Mouse (Mus musculus): ENCODE measurements around the gene Ddx23. TPM values are rescaled to one million over a fixed set of nuclear protein-coding genes. Genes with fewer than 3 reads are reported as not detected.
A peak's percentile ranks its signal among the peaks of the same experiment; 100 is the strongest.

Ddx23 gene
- 17.8 and 19.7 TPM in 2 replicates for polyA plus RNA-seq (2015; fragmentation: Nextera tagmentation; extraction: Ambion mirVana)

DNA sequence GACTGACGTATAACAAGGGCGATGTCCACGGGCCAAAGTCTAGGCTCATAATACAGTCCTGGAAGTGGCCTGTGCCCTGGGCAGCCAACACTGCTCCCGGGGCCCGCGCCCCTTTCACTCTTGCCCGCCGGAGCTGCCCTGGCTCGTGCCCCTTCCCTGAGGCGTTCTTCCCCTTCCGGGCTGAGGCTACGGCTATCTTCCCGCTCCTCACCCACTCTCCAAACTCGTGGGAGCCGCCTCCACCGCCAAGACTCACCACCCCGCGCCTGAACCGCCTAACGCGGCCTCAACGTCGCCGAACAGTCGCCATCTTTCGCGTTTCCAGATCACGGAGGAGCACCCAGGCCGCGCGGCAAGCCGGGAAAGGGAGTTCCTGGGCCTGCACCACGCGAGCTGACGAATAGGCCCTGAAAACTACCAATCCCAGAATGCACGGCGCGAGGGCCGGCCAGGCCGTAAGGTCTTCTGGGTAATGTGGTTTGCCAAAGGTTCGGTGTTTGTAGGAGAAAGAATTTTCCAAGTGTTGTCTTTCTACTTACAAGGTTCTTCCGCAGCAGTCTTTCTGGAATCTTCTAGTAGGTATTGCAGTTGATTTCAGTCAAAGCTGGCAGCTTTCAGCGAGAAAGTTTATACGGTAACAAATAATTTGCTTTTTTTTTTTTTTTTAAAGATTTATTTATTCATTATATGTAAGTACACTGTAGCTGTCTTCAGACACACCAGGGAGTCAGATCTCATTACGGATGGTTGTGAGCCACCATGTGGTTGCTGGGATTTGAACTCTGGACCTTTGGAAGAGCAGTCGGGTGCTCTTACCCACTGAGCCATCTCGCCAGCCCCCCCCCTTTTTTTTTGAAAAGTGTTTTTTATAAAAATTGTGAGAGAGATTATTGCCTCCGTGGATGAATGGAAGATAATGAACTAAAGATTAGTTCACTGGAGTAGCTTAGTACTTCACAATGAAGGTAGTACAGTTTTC, at the start of gene Ddx23:
TSS of gene Ddx23 (minus strand) at position 328 of the 979 bp plus-strand sequence.
- no peaks in the 10 kb centered on the region for H3K9me3 ChIP-seq (ENCODE audit: control insufficient read depth, low read length)
- peaks cover 6% of the 10 kb centered on the region for H3K4me1 ChIP-seq (ENCODE audit: control insufficient read depth, insufficient read depth, low read depth, low read length)
- H3K27me3 ChIP-seq (replicated peaks; ENCODE audit: control insufficient read depth, insufficient read depth, low read length), result no peaks in the 10 kb centered on the region
- peak within 1 kb of the TSS; percentile 92 for H3K27ac ChIP-seq (ENCODE audit: low read depth, low read length)
- peak within 1 kb of the TSS; percentile 91 for H3K4me3 ChIP-seq (ENCODE audit: low read length)
- H3K4me2 ChIP-seq (ENCODE audit: low read length), result peak within 1 kb of the TSS; percentile 79
- WGBS, result 5% methylated on average over 47 of the region's 48 CpGs
- peaks cover 11% of the 10 kb centered on the region for H3K36me3 ChIP-seq (ENCODE audit: control insufficient read depth, insufficient read depth, low read length)
- ATAC-seq, result peak; percentile 97
- H3K9ac ChIP-seq (ENCODE audit: low read depth, low read length), result peak within 1 kb of the TSS; percentile 96

DNA sequence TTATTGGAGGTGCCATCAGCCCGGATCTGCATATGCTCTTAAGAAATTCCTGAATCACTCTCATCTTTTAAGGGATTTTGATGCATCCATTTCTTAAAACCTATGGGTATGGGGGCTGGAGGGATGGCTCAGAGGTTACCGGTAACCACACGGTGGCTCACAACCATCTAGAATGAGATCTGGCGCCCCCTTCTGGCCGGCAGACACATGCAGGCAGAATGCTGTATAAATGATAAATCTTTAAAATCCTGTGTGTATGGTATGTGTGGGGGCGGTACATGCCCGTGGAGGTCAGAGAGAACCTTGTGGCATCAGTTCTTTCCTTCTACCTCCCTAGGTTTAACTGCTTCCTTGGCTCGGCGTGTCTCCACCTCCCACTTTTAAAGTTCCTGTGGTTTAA, 47.7 kb upstream of the Ddx23 start:
- H3K27me3 ChIP-seq (replicated peaks; ENCODE audit: control insufficient read depth, insufficient read depth, low read length), result peaks cover 2% of the 10 kb centered on the region; the same call in 1 of the 2 replicates
- H3K27ac ChIP-seq (ENCODE audit: low read depth, low read length), result no peak overlapping the region
- ATAC-seq, result no peak
- H3K9ac ChIP-seq (ENCODE audit: low read depth, low read length), result no peak overlapping the region
- no peaks in the 10 kb centered on the region for H3K36me3 ChIP-seq (ENCODE audit: control insufficient read depth, insufficient read depth, low read length)
- H3K9me3 ChIP-seq (ENCODE audit: control insufficient read depth, low read length), result no peaks in the 10 kb centered on the region
- peaks cover 4% of the 10 kb centered on the region; the same call in 1 of the 2 replicates for H3K4me1 ChIP-seq (ENCODE audit: control insufficient read depth, insufficient read depth, low read depth, low read length)
- no peak overlapping the region for H3K4me2 ChIP-seq (ENCODE audit: low read length)
- 16% methylated on average over 9 of the region's 9 CpGs for WGBS
- no peak overlapping the region for H3K4me3 ChIP-seq (ENCODE audit: low read length)

DNA sequence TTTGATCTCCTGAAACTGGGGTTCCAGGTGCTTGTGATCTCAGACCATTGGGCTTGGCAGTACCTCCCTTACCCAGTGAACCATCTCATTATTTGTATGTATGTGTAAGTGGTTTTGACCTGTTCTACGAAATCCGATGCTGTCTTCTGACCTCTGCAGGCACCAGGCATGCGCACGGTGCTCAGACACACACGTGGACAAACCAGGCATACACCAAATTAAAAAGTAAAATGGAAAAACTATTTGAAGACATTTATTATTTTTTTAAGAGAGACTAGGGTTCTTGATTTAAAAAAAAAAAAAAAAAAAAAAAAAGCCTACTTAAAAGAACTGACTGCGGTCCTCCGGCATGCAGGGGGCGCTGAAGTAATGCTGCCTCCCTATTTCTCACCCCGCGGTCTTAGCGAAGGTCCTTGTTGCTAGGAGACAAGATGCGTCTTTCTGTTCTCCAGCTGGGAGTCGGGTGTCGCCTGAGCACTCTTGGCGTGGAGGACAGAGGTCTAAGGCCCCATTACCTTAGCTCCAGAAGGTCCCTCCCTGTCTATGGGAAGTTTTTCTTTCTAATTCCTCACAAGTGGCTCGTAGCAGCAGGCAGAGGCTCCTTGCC, 45.2 kb upstream of the Ddx23 start, which contains the start of gene Ccdc65:
TSS of gene Ccdc65 (plus strand) at position 442 of the 607 bp plus-strand sequence.
- ATAC-seq, result peak; percentile 83
- no peaks in the 10 kb centered on the region for H3K36me3 ChIP-seq (ENCODE audit: control insufficient read depth, insufficient read depth, low read length)
- no peak within 1 kb of the TSS for H3K27ac ChIP-seq (ENCODE audit: low read depth, low read length)
- peak within 1 kb of the TSS; percentile 47 for H3K4me3 ChIP-seq (ENCODE audit: low read length)
- peaks cover 3% of the 10 kb centered on the region for H3K27me3 ChIP-seq (replicated peaks; ENCODE audit: control insufficient read depth, insufficient read depth, low read length)
- peak within 1 kb of the TSS; percentile 55 for H3K9ac ChIP-seq (ENCODE audit: low read depth, low read length)
- H3K4me2 ChIP-seq (ENCODE audit: low read length), result peak within 1 kb of the TSS; percentile 63
- peaks cover 4% of the 10 kb centered on the region; the same call in 1 of the 2 replicates for H3K4me1 ChIP-seq (ENCODE audit: control insufficient read depth, insufficient read depth, low read depth, low read length)
- no peaks in the 10 kb centered on the region for H3K9me3 ChIP-seq (ENCODE audit: control insufficient read depth, low read length)
- 20% methylated on average over 16 of the region's 16 CpGs for WGBS

DNA sequence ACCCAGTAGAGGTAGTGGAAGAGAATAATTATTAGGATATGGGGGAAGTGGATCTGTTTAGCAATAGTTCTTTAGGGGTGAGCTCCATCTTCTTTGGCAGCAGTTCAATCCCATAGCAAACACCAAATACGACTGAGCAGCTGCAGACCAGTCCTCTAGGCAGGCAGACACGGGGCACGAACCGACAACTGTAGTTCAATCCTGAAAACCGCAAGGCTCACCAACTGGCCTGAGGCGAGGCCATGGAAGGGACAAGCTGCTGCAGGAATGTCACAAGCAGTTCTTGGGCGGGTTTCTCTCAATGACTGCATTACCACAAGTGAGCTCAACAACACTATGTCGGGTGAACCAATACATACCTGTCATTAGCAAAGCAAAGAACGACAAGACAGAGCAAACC, 41.6 kb upstream of the Ddx23 start:
- Histone ChIP-seq H3K4me2 (ENCODE audit: low read length) (no peak overlapping the region), H3K4me3 (ENCODE audit: low read length) (no peak overlapping the region), H3K27ac (ENCODE audit: low read depth, low read length) (no peak overlapping the region), H3K4me1 (ENCODE audit: control insufficient read depth, insufficient read depth, low read depth, low read length) (peaks cover 4% of the 10 kb centered on the region; the same call in 1 of the 2 replicates), H3K9ac (ENCODE audit: low read depth, low read length) (no peak overlapping the region), H3K27me3 (replicated peaks; ENCODE audit: control insufficient read depth, insufficient read depth, low read length) (peaks cover 16% of the 10 kb centered on the region), H3K36me3 (ENCODE audit: control insufficient read depth, insufficient read depth, low read length) (no peaks in the 10 kb centered on the region), H3K9me3 (ENCODE audit: control insufficient read depth, low read length) (no peaks in the 10 kb centered on the region)
- WGBS, result 58% methylated on average over 9 of the region's 9 CpGs
- no peak for ATAC-seq

DNA sequence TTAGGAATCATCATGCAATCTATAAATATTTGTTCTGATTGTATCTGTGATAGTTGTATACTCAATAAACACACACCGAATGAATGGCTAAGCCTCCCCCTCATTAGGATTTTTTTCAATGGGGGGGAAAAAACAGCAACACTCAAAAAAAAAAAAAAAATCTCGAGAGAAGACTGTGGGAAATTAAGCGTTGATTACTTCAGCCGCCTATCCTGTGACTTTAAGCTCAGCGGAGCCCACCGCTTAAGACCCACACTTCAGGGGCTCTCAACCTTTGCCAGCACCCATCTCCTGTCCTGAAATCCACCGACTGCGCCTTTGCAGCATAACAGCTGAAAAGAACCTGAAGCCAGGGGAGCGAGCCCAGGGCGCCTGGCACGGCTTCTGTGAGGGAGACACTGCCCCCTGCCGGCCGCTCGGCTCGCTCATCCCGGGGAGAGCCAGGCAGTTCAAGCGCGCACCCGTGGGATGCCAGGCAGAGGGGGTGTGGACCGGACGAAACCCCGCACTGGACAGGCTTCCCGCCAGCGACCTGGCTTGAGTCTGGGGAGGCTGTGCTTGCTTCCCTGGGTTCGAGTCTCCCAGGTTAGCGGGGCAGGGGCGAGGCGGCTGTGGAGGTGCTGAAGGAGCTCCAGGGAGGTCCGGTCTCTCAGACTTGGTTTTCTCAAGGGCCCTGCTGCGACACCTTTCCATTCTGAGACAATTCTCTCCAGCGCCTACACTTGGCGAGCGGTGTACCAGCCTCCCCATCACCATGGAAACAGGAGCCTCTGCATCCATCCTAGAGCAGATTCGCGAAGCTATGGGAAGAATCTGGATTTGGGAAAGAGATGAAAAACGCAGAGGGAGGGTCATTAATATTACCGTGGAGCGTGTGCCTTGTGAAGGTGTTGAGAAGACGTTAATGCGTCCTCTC, 36.8 kb upstream of the Ddx23 start:
- H3K9me3 ChIP-seq (ENCODE audit: control insufficient read depth, low read length), result no peaks in the 10 kb centered on the region
- peak overlapping the region; percentile 82 for H3K27ac ChIP-seq (ENCODE audit: low read depth, low read length)
- peak overlapping the region; percentile 82 for H3K4me2 ChIP-seq (ENCODE audit: low read length)
- H3K36me3 ChIP-seq (ENCODE audit: control insufficient read depth, insufficient read depth, low read length), result no peaks in the 10 kb centered on the region
- peak; percentile 97 for ATAC-seq
- H3K4me1 ChIP-seq (ENCODE audit: control insufficient read depth, insufficient read depth, low read depth, low read length), result 0 out of 2 replicates have a peak, but pooled peaks cover 2% of the 10 kb centered on the region
- H3K4me3 ChIP-seq (ENCODE audit: low read length), result peak overlapping the region; percentile 53
- WGBS, result 3% methylated on average over 40 of the region's 40 CpGs
- peaks cover 14% of the 10 kb centered on the region for H3K27me3 ChIP-seq (replicated peaks; ENCODE audit: control insufficient read depth, insufficient read depth, low read length)
- peak overlapping the region; percentile 75 for H3K9ac ChIP-seq (ENCODE audit: low read depth, low read length)

DNA sequence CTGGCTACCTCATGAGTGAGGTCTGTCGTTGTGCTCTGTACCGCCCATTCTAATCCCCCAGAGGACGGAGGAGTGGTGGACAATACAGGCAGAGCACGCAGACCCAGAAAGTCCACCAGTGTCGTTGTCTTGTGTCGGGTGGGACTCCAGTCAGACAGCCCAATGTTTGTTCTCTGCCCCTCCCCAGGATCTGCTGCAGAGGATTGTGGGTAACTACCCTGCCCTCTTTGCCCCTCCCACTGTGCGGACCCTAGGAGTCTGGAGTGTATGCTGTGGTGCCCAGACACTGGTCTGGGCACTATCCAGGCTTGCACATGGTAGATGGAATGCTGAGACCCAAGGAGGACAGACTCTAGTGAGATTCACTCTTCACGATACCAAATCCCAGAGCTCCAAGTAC, 33.5 kb upstream of the Ddx23 start:
- WGBS, result 55% methylated on average over 8 of the region's 8 CpGs

DNA sequence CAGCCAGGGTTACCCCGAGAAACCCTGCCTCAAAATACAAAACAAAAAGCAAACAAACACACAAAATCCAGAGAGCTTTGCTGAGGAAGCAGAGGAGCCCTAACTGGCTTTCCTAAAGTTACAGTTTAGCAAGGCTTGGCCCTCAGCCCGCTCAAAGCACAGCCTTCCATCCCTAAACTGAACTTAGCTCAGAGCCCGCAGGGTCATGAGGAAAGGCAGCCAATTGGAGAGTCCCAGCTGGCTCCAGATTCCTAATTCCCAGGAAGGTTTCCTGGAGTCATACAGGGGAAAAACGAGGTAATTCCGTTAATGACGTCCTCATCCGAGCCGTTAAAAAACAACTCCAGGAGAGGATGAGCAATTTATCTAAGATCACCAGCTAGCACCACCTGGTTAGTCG, 33.0 kb upstream of the Ddx23 start:
- Histone ChIP-seq H3K9me3 (ENCODE audit: control insufficient read depth, low read length) (no peaks in the 10 kb centered on the region), H3K4me3 (ENCODE audit: low read length) (no peak overlapping the region), H3K27me3 (replicated peaks; ENCODE audit: control insufficient read depth, insufficient read depth, low read length) (peaks cover 3% of the 10 kb centered on the region; the same call in 1 of the 2 replicates), H3K4me1 (ENCODE audit: control insufficient read depth, insufficient read depth, low read depth, low read length) (peaks cover 15% of the 10 kb centered on the region), H3K9ac (ENCODE audit: low read depth, low read length) (no peak overlapping the region), H3K27ac (ENCODE audit: low read depth, low read length) (no peak overlapping the region), H3K36me3 (ENCODE audit: control insufficient read depth, insufficient read depth, low read length) (no peaks in the 10 kb centered on the region), H3K4me2 (ENCODE audit: low read length) (no peak overlapping the region)
- WGBS, result 45% methylated on average over 9 of the region's 9 CpGs
- ATAC-seq, result no peak

More for the DNA sequence above, 33.5 kb upstream of the Ddx23 start:
- no peak overlapping the region for H3K9ac ChIP-seq (ENCODE audit: low read depth, low read length)
- no peaks in the 10 kb centered on the region for H3K36me3 ChIP-seq (ENCODE audit: control insufficient read depth, insufficient read depth, low read length)
- H3K9me3 ChIP-seq (ENCODE audit: control insufficient read depth, low read length), result no peaks in the 10 kb centered on the region
- H3K4me3 ChIP-seq (ENCODE audit: low read length), result no peak overlapping the region
- no peak overlapping the region for H3K4me2 ChIP-seq (ENCODE audit: low read length)
- no peak overlapping the region for H3K27ac ChIP-seq (ENCODE audit: low read depth, low read length)
- H3K4me1 ChIP-seq (ENCODE audit: control insufficient read depth, insufficient read depth, low read depth, low read length), result peaks cover 11% of the 10 kb centered on the region
- H3K27me3 ChIP-seq (replicated peaks; ENCODE audit: control insufficient read depth, insufficient read depth, low read length), result peaks cover 6% of the 10 kb centered on the region
- no peak for ATAC-seq

DNA sequence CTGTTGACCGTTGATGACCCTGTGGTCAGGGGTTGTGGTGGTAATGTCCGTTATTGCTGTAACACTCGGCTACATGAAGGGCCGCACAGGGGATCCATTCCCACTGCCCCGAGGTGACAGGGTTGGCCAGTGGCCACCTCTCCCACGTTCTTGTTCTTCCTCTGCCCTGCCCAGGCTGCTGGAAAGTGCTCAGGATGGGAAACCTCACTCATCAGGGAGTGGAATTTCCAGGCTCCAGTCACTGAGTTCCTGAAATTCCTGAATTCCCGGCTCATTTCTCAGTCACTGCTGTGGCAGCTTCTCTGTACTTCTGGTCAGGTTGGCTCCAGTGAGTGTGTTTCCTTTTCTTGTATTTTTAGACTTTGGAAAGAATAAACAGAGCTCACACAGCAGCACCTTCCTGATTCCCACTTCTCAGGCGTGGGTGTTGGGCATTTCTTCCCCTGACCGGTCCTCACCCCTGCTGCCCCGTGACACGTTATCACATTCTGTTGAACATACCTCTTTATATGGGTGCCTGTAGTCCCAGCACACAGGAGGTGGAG, 29.5 kb upstream of the Ddx23 start:
- no peaks in the 10 kb centered on the region for H3K9me3 ChIP-seq (ENCODE audit: control insufficient read depth, low read length)
- H3K36me3 ChIP-seq (ENCODE audit: control insufficient read depth, insufficient read depth, low read length), result no peaks in the 10 kb centered on the region
- WGBS, result 50% methylated on average over 11 of the region's 11 CpGs
- no peak overlapping the region for H3K4me3 ChIP-seq (ENCODE audit: low read length)
- no peak overlapping the region for H3K27ac ChIP-seq (ENCODE audit: low read depth, low read length)
- no peak for ATAC-seq
- no peak overlapping the region for H3K9ac ChIP-seq (ENCODE audit: low read depth, low read length)
- no peak overlapping the region for H3K4me2 ChIP-seq (ENCODE audit: low read length)
- no peaks in the 10 kb centered on the region for H3K27me3 ChIP-seq (replicated peaks; ENCODE audit: control insufficient read depth, insufficient read depth, low read length)
- peaks cover 13% of the 10 kb centered on the region for H3K4me1 ChIP-seq (ENCODE audit: control insufficient read depth, insufficient read depth, low read depth, low read length)

Data from hindbrain, embryonic 16.5 days (tissue).